Mouse (Mus musculus): ENCODE measurements at regions not wholly inside any gene's neighbourhood (a gene's known extent, or its start where the extent isn't known, plus 50 kb on each side); places are given as distances from the start of the nearest gene placed in this dataset.

GRCm38 (mm10) chr3:39889222-39889621, 641.9 kb upstream of the Intu start:
- TF ChIP-seq CTCF (IDR thresholded peaks at IDR 0.05; ENCODE audit: control insufficient read depth, insufficient read depth, insufficient replicate concordance, low read depth, low read length) (no peak), POLR2A (IDR thresholded peaks at IDR 0.05; ENCODE audit: control insufficient read depth, low read depth, low read length) (no peak)

All from testis, adult 2 months (tissue).